ENCODE assay signal across 21 mouse cellular contexts in genomic region chr8:103570864-103571425, GRCm38 (mm10).
"Had no signal": no experiment of that assay in that cellular context is flagged by ENCODE, and none has a peak within 500 bp of the region (broad histone marks: within the 10 kb centered on the region; RNA-seq: fewer than 3 reads in every experiment).

No protein-coding gene starts in this region.

- H3K4me2 ChIP-seq: limb, embryonic 13.5 days; liver, embryonic 12.5 days; liver, embryonic 15.5 days; lung, embryonic 15.5 days; stomach, embryonic 15.5 days had no signal

- H3K9ac ChIP-seq: limb, embryonic 13.5 days; liver, embryonic 12.5 days; liver, embryonic 15.5 days; lung, embryonic 15.5 days; stomach, embryonic 15.5 days had no signal

- H3K36me3 ChIP-seq: limb, embryonic 10.5 days; limb, embryonic 13.5 days; liver, embryonic 12.5 days; liver, embryonic 15.5 days; lung, embryonic 15.5 days; midbrain, embryonic 10.5 days; stomach, embryonic 15.5 days had no signal

- ATAC-seq: liver, embryonic 12.5 days had no signal

- DNase-seq: kidney, adult 18-20 months; kidney, adult 9 months; kidney, postnatal 14 days; kidney, postnatal 4 days; liver; lung, adult 18-20 months; lung, postnatal 10 days; lung, postnatal 36 days; retina, postnatal 1 day; right cerebral cortex, postnatal 25 days; spleen, adult 18-20 months; thymus, postnatal 25 days had no signal

- H3K27me3 ChIP-seq: limb, embryonic 13.5 days; liver, embryonic 12.5 days; liver, embryonic 15.5 days; lung, embryonic 15.5 days; megakaryocyte, embryonic 14.5 days; stomach, embryonic 15.5 days had no signal

- H3K27ac ChIP-seq: limb, embryonic 10.5 days; limb, embryonic 13.5 days; liver, embryonic 12.5 days; liver, embryonic 15.5 days; lung, embryonic 15.5 days; midbrain, embryonic 10.5 days; stomach, embryonic 15.5 days had no signal

- H3K9me3 ChIP-seq: limb, embryonic 10.5 days; limb, embryonic 13.5 days; liver, embryonic 15.5 days; lung, embryonic 15.5 days; midbrain, embryonic 10.5 days; stomach, embryonic 15.5 days had no signal

- H3K4me1 ChIP-seq: limb, embryonic 10.5 days; limb, embryonic 13.5 days; liver, embryonic 12.5 days; liver, embryonic 15.5 days; lung, embryonic 15.5 days; megakaryocyte, embryonic 14.5 days; midbrain, embryonic 10.5 days; stomach, embryonic 15.5 days had no signal

- H3K4me3 ChIP-seq: limb, embryonic 10.5 days; limb, embryonic 13.5 days; liver, embryonic 12.5 days; liver, embryonic 15.5 days; lung, embryonic 15.5 days; megakaryocyte, embryonic 14.5 days; midbrain, embryonic 10.5 days; myocyte; stomach, embryonic 15.5 days had no signal
